Mouse (Mus musculus): ENCODE measurements around the gene Dmd.

DNA sequence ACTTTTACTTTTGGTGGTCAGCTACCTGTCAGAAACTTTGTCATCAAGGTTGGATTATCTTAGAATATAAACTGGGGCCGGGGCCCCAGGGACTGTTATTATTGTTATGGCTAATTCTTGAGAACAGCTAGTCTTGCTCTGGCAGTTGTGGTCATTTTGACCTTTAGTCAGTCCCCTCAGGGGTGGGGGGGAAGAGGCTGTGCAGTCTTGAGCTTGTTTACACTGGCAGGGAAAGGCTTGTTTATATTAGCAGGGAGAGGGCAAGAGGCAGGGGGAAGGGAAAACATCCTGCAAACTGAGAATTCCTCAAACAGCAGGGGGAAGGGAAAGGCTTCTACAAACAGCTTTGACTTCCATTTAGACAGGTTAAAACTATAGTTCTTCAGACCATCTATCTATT, 726.3 kb downstream of the Dmd start:
- TF ChIP-seq POLR2A (IDR thresholded peaks at IDR 0.05; ENCODE audit: insufficient read depth, low read depth, low read length) (no peak), EP300 (IDR thresholded peaks at IDR 0.05; ENCODE audit: insufficient read depth, low read depth, low read length) (no peak), CTCF (IDR thresholded peaks at IDR 0.05) (no peak)
